Mouse (Mus musculus): ENCODE results near the gene Fli1.

- TF ChIP-seq CTCF (IDR thresholded peaks at IDR 0.05; ENCODE audit: low read depth) (no peak), EP300 (IDR thresholded peaks at IDR 0.05; ENCODE audit: low read depth) (no peak)
These were observed 166.6 kb downstream of the Fli1 start for GRCm38 (mm10) chr9:32376031-32376430.
